Mouse (Mus musculus) left cerebral cortex, adult 18-20 months (tissue): ENCODE data around the gene Btbd7. TPM values are rescaled to one million over a fixed set of nuclear protein-coding genes. Genes with fewer than 3 reads are reported as not detected.

Experiments
- DNase-seq, 2 experiments: peaks; one replicate each; pipeline ENCODE4 v3.0.0; 2021 to 2022; ENCODE audit warnings: low spot score in 2 of 2, mixed read lengths in 1 of 2
- total RNA-seq, 2 experiments: library from RNA; stranded (reverse); gene quantifications; 2 replicates each; pipeline ENCODE4 v1.2.3; 2021

The Btbd7 gene
- total RNA-seq, 2 experiments from 2014 or later, result 18.4 to 19.6 TPM

DNA sequence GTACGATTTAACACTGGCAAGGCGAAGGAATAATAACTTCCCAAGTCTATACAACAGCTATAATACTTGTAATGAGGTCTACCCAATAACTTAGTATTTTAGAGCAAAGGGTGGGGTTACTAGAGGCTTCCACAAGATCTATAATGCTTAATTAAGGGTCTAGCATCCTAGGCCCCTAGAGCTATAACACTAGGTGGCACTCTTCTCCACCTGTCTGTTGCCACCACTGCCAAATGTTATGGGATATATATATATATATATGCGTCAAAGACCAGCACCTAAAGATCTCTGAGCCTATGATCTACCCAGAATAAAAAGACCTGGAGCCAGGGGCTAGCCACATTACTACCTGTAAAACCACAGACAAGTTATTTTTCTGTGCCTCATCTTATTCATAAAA, 138.0 kb downstream of the Btbd7 start:
- DNase-seq, result no peak

GRCm38 (mm10) chr12:102739096-102739495, 139.2 kb downstream of the Btbd7 start:
- DNase-seq, result no peak

DNA sequence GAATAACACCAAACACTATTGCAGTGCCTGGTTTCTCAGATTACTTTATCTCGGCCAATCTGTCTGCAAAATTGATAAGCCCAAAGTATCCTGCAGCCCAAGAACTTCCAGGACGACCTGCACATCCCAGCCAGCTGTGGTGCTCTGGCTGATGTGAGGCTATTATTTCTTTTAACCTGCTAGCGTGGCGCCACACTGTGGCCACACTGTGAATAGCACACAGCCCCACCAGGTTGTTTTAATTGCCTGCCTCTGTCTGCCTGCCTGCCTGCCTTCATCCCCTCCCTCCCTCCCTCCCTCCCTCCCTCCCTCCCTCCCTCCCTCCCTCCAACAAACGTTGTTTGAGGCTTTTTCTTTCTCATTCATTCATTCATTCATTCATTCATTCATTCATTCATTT, 144.9 kb downstream of the Btbd7 start:
- DNase-seq, result peak; percentile 33 to 38

GRCm38 (mm10) chr12:102730798-102731619, 147.3 kb downstream of the Btbd7 start:
- no peak for DNase-seq

Other genes starting within 250 kb of the Btbd7 start
- gene Itpk1, start 173.5 kb downstream of the Btbd7 start, total RNA-seq, result 10 to 100 TPM; 56.0 to 63.6 TPM
- gene Moap1, start 134.8 kb downstream of the Btbd7 start, total RNA-seq, result 10 to 100 TPM; 33.1 to 34.5 TPM
- gene Tmem251, start 134.7 kb downstream of the Btbd7 start, total RNA-seq, result 1 to 10 TPM; 5.1 to 5.7 TPM
- not detected for gene Gm28051, start 120.7 kb downstream of the Btbd7 start, total RNA-seq
- 10 to 100 TPM; 13.8 to 21.4 TPM for gene Gon7, start 120.7 kb downstream of the Btbd7 start, total RNA-seq
- gene Ubr7, start 120.5 kb downstream of the Btbd7 start, total RNA-seq, result 10 to 100 TPM; 32.5 to 32.6 TPM
- gene Gm20604, start 119.8 kb downstream of the Btbd7 start, total RNA-seq, result 10 to 100 TPM; 16.5 to 19.1 TPM
- not detected for gene Cox8c, start 20.8 kb upstream of the Btbd7 start, total RNA-seq
- gene Unc79, start 70.4 kb upstream of the Btbd7 start, total RNA-seq, result 10 to 100 TPM; 54.7 to 55.8 TPM